10 mouse cellular contexts compared by ENCODE assay signal in the genomic region with DNA sequence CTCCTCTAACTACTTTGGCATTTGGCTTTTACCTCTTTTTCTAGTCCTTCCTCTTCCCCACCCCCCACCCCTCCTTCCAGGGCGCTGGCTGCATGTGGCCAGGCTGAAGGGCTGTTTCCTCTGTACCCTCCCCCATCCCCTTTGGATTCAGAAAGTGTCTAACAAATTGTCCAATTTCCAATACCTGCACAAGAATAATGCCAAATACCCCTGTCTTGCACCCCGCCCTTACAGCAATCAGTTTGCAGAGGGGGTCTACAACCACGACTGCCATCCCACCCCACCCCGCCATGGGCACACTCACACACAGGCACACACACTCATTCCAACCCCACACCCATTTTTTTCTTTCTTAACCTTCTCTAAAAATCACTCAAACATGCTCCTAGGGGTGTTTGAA. TPM values are rescaled to one million over a fixed set of nuclear protein-coding genes. Genes with fewer than 3 reads are reported as not detected.
DNase-seq lines count a peak whose midpoint lies in the region; ATAC-seq and TF ChIP-seq lines count a peak whose summit lies in the region.
"Had no signal": no experiment of that assay in that cellular context is flagged by ENCODE, and none has a peak within 500 bp of the region (broad histone marks: within the 10 kb centered on the region; RNA-seq: fewer than 3 reads in every experiment).

No protein-coding gene starts in this region.

- WGBS in cerebellum, adult 2 months, result 0% methylated on average over 4 of the region's 4 CpGs
- WGBS in lung, embryonic 15.5 days, result 9% methylated on average over 4 of the region's 4 CpGs
- 13% methylated on average over 4 of the region's 4 CpGs for WGBS in hindbrain, embryonic 15.5 days
- 10% methylated on average over 4 of the region's 4 CpGs for WGBS in neural tube, embryonic 13.5 days

- DNase-seq in cerebellum, adult 2 months, result peak; percentile 63 to 69
- no peak for DNase-seq in cerebellum, postnatal 4 days (ENCODE audit: low spot score in 2 of 2)
- no peak for DNase-seq in lung, postnatal 36 days
- DNase-seq in adipocyte (ENCODE audit: low spot score), result no peak
- DNase-seq: gastrocnemius, postnatal 36 days; lung, adult 18-20 months had no signal

- peak overlapping the region; percentile 58 for H3K4me2 ChIP-seq in lung, embryonic 15.5 days
- H3K4me2 ChIP-seq in hindbrain, embryonic 15.5 days, result peak overlapping the region; percentile 51
- peak overlapping the region; percentile 64 for H3K4me2 ChIP-seq in neural tube, embryonic 13.5 days

- no peak for ATAC-seq in lung, embryonic 15.5 days (ENCODE audit: borderline replicate concordance, extremely low read depth, low FRiP score, low TSS enrichment)
- ATAC-seq in hindbrain, embryonic 15.5 days (ENCODE audit: low FRiP score, low read depth), result no peak
- ATAC-seq in neural tube, embryonic 13.5 days (ENCODE audit: low read depth), result no peak
- no peak for ATAC-seq in activated CD4-positive, CD25-positive, alpha-beta regulatory T cell, adult 4 months

- TF ChIP-seq POLR2A in cerebellum, adult 2 months (IDR thresholded peaks at IDR 0.05; ENCODE audit: borderline replicate concordance, insufficient read depth, low read length), result 0 out of 2 replicates have a peak, but pooled peaks have one; percentile 3

- peaks cover 9% of the 10 kb centered on the region; the same call in 1 of the 2 replicates for H3K4me1 ChIP-seq in cerebellum, adult 2 months (ENCODE audit: control insufficient read depth, insufficient read depth, low read length)
- peaks cover 9% of the 10 kb centered on the region for H3K4me1 ChIP-seq in lung, embryonic 15.5 days
- H3K4me1 ChIP-seq in hindbrain, embryonic 15.5 days (replicated peaks), result peaks cover 29% of the 10 kb centered on the region
- peaks cover 50% of the 10 kb centered on the region for H3K4me1 ChIP-seq in neural tube, embryonic 13.5 days (replicated peaks)

- no peak for TF ChIP-seq CTCF in cerebellum, adult 2 months (IDR thresholded peaks at IDR 0.05; ENCODE audit: borderline replicate concordance, insufficient read depth, low read depth, low read length)

- no peaks in the 10 kb centered on the region for H3K9me3 ChIP-seq in lung, embryonic 15.5 days
- no peaks in the 10 kb centered on the region for H3K9me3 ChIP-seq in hindbrain, embryonic 15.5 days
- no peaks in the 10 kb centered on the region for H3K9me3 ChIP-seq in neural tube, embryonic 13.5 days

- H3K27ac ChIP-seq in cerebellum, adult 2 months (ENCODE audit: insufficient read depth, low read length), result peak overlapping the region; percentile 62
- no peak overlapping the region for H3K27ac ChIP-seq in lung, embryonic 15.5 days
- peak overlapping the region; percentile 90 for H3K27ac ChIP-seq in hindbrain, embryonic 15.5 days (replicated peaks)
- peak overlapping the region; percentile 89 for H3K27ac ChIP-seq in neural tube, embryonic 13.5 days (replicated peaks)

- peak overlapping the region; percentile 99 for H3K4me3 ChIP-seq in cerebellum, adult 2 months (replicated peaks; ENCODE audit: insufficient read depth, low read depth, low read length)
- peak overlapping the region; percentile 25; the same call in 1 of the 2 replicates for H3K4me3 ChIP-seq in lung, embryonic 15.5 days
- peak overlapping the region; percentile 82 for H3K4me3 ChIP-seq in hindbrain, embryonic 15.5 days
- peak overlapping the region; percentile 63 for H3K4me3 ChIP-seq in neural tube, embryonic 13.5 days

- H3K27me3 ChIP-seq in cerebellum, adult 2 months (ENCODE audit: control insufficient read depth, insufficient read depth, low read length), result no peaks in the 10 kb centered on the region
- H3K27me3 ChIP-seq in lung, embryonic 15.5 days, result peaks cover 52% of the 10 kb centered on the region
- H3K27me3 ChIP-seq in hindbrain, embryonic 15.5 days, result no peaks in the 10 kb centered on the region
- no peaks in the 10 kb centered on the region for H3K27me3 ChIP-seq in neural tube, embryonic 13.5 days

- no peak overlapping the region for H3K9ac ChIP-seq in lung, embryonic 15.5 days
- peak overlapping the region; percentile 87 for H3K9ac ChIP-seq in hindbrain, embryonic 15.5 days
- peak overlapping the region; percentile 85 for H3K9ac ChIP-seq in neural tube, embryonic 13.5 days

- H3K36me3 ChIP-seq in lung, embryonic 15.5 days, result no peaks in the 10 kb centered on the region
- no peaks in the 10 kb centered on the region for H3K36me3 ChIP-seq in hindbrain, embryonic 15.5 days
- no peaks in the 10 kb centered on the region for H3K36me3 ChIP-seq in neural tube, embryonic 13.5 days

RNA-seq across cellular contexts. Expression of a gene that starts 1.5 kb away (rescaled TPM):
- 330 and 332 TPM in 2 replicates for polyA plus RNA-seq in cerebellum, adult 2 months (2012; rRNA removed)
- 14.0 and 18.6 TPM in 2 replicates for polyA plus RNA-seq in lung, embryonic 15.5 days (2015; fragmentation: Nextera tagmentation; extraction: Ambion mirVana)
- 1,448 and 1,507 TPM in 2 replicates for polyA plus RNA-seq in hindbrain, embryonic 15.5 days (2015; fragmentation: Nextera tagmentation; extraction: Ambion mirVana)
- 1,023 and 1,039 TPM in 2 replicates for polyA plus RNA-seq in neural tube, embryonic 13.5 days (2015; fragmentation: Nextera tagmentation; extraction: Ambion mirVana)
- not detected for polyA plus RNA-seq in activated CD4-positive, CD25-positive, alpha-beta regulatory T cell, adult 4 months (2017; shearing (Covaris generic))

Comparison
In these comparisons a context has a peak if more than half of its experiments do, and no peak if none do; other contexts are left out.
1. DNase-seq: peak in cerebellum, adult 2 months (2 of 2); none in cerebellum, postnatal 4 days (0 of 2), lung, postnatal 36 days (single experiment) and adipocyte (single experiment).
2. H3K4me3 ChIP-seq: peak in every context shown above with its lines; median percentile 99 in cerebellum, adult 2 months; 82 in hindbrain, embryonic 15.5 days; 63 in neural tube, embryonic 13.5 days; 25 in lung, embryonic 15.5 days.
3. RNA of a gene that starts 1.5 kb away (polyA plus RNA-seq): 1,448 to 1,507 TPM in hindbrain, embryonic 15.5 days, 1,023 to 1,039 TPM in neural tube, embryonic 13.5 days, 330 to 332 TPM in cerebellum, adult 2 months and 14.0 to 18.6 TPM in lung, embryonic 15.5 days; not detected in activated CD4-positive, CD25-positive, alpha-beta regulatory T cell, adult 4 months; every median in the first group is over 10 times any median in the second.
4. Peak in every context shown above with its lines, with median percentiles within 50 percentile points of each other: H3K4me2 ChIP-seq.